Mouse (Mus musculus): ENCODE results near the gene Tnfrsf13c. TPM values are rescaled to one million over a fixed set of nuclear protein-coding genes. Genes with fewer than 3 reads are reported as not detected.

Gene Tnfrsf13c
- polyA plus RNA-seq, 1 experiment: 24.9 TPM

GRCm38 (mm10) chr15:82209295-82210050 is 14.7 kb downstream of the Tnfrsf13c start:
- Histone ChIP-seq H3K4me1 (ENCODE audit: control insufficient read depth, insufficient read depth, low read length) (no peaks in the 10 kb centered on the region; the same call in 1 of the 2 replicates), H3K27ac (ENCODE audit: control insufficient read depth, insufficient read depth, low read depth, low read length, poor library complexity) (no peak overlapping the region), H3K4me3 (replicated peaks; ENCODE audit: control insufficient read depth, low read depth, low read length) (no peak overlapping the region)
- TF ChIP-seq CTCF (IDR thresholded peaks at IDR 0.05; ENCODE audit: control insufficient read depth, insufficient read depth, low read length) (no peak), POLR2A (IDR thresholded peaks at IDR 0.05; ENCODE audit: borderline replicate concordance, control insufficient read depth, low read depth, low read length) (no peak)
- 87% methylated on average over 13 of the region's 13 CpGs for WGBS

DNA sequence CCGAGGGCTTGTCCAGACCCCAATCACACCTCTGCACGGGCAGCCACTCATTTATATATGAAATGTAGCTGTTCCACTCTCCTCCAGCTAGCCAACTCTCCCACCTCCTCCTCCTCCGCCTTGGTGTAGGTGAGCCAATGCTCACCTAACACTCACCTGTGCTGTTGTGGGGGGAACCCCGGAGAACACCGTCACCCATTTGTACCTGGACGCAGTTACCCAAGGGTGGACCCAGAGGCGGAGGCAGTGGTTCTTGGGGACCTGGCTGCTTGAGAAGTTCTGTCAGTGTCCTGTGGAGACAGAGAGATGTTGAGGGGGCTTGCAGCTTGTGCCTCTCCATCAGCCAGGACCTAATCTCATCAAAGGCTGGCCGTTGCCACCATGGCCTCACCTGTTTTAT is 15.9 kb downstream of the Tnfrsf13c start:
- 85% methylated on average over 8 of the region's 8 CpGs for WGBS
- TF ChIP-seq POLR2A (IDR thresholded peaks at IDR 0.05; ENCODE audit: borderline replicate concordance, control insufficient read depth, low read depth, low read length) (no peak), CTCF (IDR thresholded peaks at IDR 0.05; ENCODE audit: control insufficient read depth, insufficient read depth, low read length) (no peak)
- H3K27ac ChIP-seq (ENCODE audit: control insufficient read depth, insufficient read depth, low read depth, low read length, poor library complexity): no peak overlapping the region
- H3K4me1 ChIP-seq (ENCODE audit: control insufficient read depth, insufficient read depth, low read length): no peaks in the 10 kb centered on the region; the same call in 1 of the 2 replicates
- no peak overlapping the region for H3K4me3 ChIP-seq (replicated peaks; ENCODE audit: control insufficient read depth, low read depth, low read length)

DNA sequence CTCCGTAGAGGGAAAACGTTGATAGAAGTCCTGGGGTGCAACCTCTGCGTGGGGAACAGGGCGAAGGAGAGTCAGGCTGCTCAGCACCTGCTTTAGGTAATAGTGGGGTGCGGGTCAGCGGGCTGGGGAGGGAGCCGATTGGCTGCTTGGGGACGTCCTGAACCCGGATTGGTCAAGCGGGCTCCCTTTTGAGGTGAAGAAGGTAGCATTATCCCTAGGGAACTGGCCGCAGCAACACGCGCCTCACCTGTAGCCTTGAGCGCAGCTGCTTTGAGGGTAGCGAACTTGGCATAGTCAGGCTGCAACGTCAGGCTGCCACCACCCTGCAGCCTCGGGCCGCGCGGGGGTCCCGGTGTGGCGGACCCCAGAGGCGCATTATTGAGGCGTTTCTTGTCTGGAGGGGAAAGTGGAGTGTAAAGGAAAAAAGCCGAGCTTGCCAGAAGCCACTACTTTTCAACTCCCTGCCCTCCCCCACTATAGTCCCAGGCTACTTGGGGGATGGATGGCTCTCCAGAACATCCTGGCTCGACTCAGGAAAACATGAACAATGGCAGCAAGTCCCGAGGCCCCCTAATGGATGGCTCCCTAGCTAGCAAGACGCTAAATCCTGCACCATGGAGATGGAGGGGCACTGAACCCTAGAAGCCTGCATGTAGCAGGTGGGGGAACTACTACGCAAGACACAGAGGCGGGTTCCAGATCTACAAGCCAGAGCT is 16.5 kb downstream of the Tnfrsf13c start:
- H3K4me1 ChIP-seq (ENCODE audit: control insufficient read depth, insufficient read depth, low read length): no peaks in the 10 kb centered on the region; the same call in 1 of the 2 replicates
- TF ChIP-seq POLR2A (IDR thresholded peaks at IDR 0.05; ENCODE audit: borderline replicate concordance, control insufficient read depth, low read depth, low read length) (no peak), CTCF (IDR thresholded peaks at IDR 0.05; ENCODE audit: control insufficient read depth, insufficient read depth, low read length) (no peak)
- no peak overlapping the region for H3K27ac ChIP-seq (ENCODE audit: control insufficient read depth, insufficient read depth, low read depth, low read length, poor library complexity)
- no peak overlapping the region for H3K4me3 ChIP-seq (replicated peaks; ENCODE audit: control insufficient read depth, low read depth, low read length)
- 89% methylated on average over 30 of the region's 30 CpGs for WGBS

- WGBS: 94% methylated on average over 34 of the region's 34 CpGs
- TF ChIP-seq POLR2A (IDR thresholded peaks at IDR 0.05; ENCODE audit: borderline replicate concordance, control insufficient read depth, low read depth, low read length): no peak
- TF ChIP-seq CTCF (IDR thresholded peaks at IDR 0.05; ENCODE audit: control insufficient read depth, insufficient read depth, low read length): no peak
Measured at GRCm38 (mm10) chr15:82207105-82207459, 17.1 kb downstream of the Tnfrsf13c start.

GRCm38 (mm10) chr15:82206365-82207104 is 17.6 kb downstream of the Tnfrsf13c start:
- WGBS: 83% methylated on average over 9 of the region's 9 CpGs
- TF ChIP-seq CTCF (IDR thresholded peaks at IDR 0.05; ENCODE audit: control insufficient read depth, insufficient read depth, low read length) (no peak), POLR2A (IDR thresholded peaks at IDR 0.05; ENCODE audit: borderline replicate concordance, control insufficient read depth, low read depth, low read length) (no peak)

More at GRCm38 (mm10) chr15:82207105-82207459, 17.1 kb downstream of the Tnfrsf13c start:
- H3K27ac ChIP-seq (ENCODE audit: control insufficient read depth, insufficient read depth, low read depth, low read length, poor library complexity): no peak overlapping the region
- no peak overlapping the region for H3K4me3 ChIP-seq (replicated peaks; ENCODE audit: control insufficient read depth, low read depth, low read length)
- H3K4me1 ChIP-seq (ENCODE audit: control insufficient read depth, insufficient read depth, low read length): no peaks in the 10 kb centered on the region; the same call in 1 of the 2 replicates

GRCm38 (mm10) chr15:82204680-82205371 is 19.3 kb downstream of the Tnfrsf13c start:
- 63% methylated on average over 10 of the region's 10 CpGs for WGBS
- no peak for TF ChIP-seq POLR2A (IDR thresholded peaks at IDR 0.05; ENCODE audit: borderline replicate concordance, control insufficient read depth, low read depth, low read length)
- no peak for TF ChIP-seq CTCF (IDR thresholded peaks at IDR 0.05; ENCODE audit: control insufficient read depth, insufficient read depth, low read length)
- Histone ChIP-seq H3K4me3 (replicated peaks; ENCODE audit: control insufficient read depth, low read depth, low read length) (no peak overlapping the region), H3K4me1 (ENCODE audit: control insufficient read depth, insufficient read depth, low read length) (no peaks in the 10 kb centered on the region; the same call in 1 of the 2 replicates), H3K27ac (ENCODE audit: control insufficient read depth, insufficient read depth, low read depth, low read length, poor library complexity) (no peak overlapping the region)

More at GRCm38 (mm10) chr15:82206365-82207104, 17.6 kb downstream of the Tnfrsf13c start:
- H3K27ac ChIP-seq (ENCODE audit: control insufficient read depth, insufficient read depth, low read depth, low read length, poor library complexity): no peak overlapping the region
- H3K4me1 ChIP-seq (ENCODE audit: control insufficient read depth, insufficient read depth, low read length): no peaks in the 10 kb centered on the region; the same call in 1 of the 2 replicates
- no peak overlapping the region for H3K4me3 ChIP-seq (replicated peaks; ENCODE audit: control insufficient read depth, low read depth, low read length)

GRCm38 (mm10) chr15:82203611-82204351 is 20.4 kb downstream of the Tnfrsf13c start:
- Histone ChIP-seq H3K27ac (ENCODE audit: control insufficient read depth, insufficient read depth, low read depth, low read length, poor library complexity) (no peak overlapping the region), H3K4me3 (replicated peaks; ENCODE audit: control insufficient read depth, low read depth, low read length) (no peak overlapping the region), H3K4me1 (ENCODE audit: control insufficient read depth, insufficient read depth, low read length) (no peaks in the 10 kb centered on the region; the same call in 1 of the 2 replicates)
- 89% methylated on average over 20 of the region's 20 CpGs for WGBS
- no peak for TF ChIP-seq POLR2A (IDR thresholded peaks at IDR 0.05; ENCODE audit: borderline replicate concordance, control insufficient read depth, low read depth, low read length)
- no peak for TF ChIP-seq CTCF (IDR thresholded peaks at IDR 0.05; ENCODE audit: control insufficient read depth, insufficient read depth, low read length)

Measured in bone marrow, adult 2 months (tissue).